Comparison of ENCODE assay signal across 13 mouse cellular contexts in genomic region chr13:90051735-90052134, GRCm38 (mm10). TPM values are rescaled to one million over a fixed set of nuclear protein-coding genes. Genes with fewer than 3 reads are reported as not detected.
A peak's percentile ranks its signal among the peaks of the same experiment; 100 is the strongest.
DNase-seq lines count a peak whose midpoint lies in the region; ATAC-seq and TF ChIP-seq lines count a peak whose summit lies in the region.
"Had no signal": no experiment of that assay in that cellular context is flagged by ENCODE, and none has a peak within 500 bp of the region (broad histone marks: within the 10 kb centered on the region; RNA-seq: fewer than 3 reads in every experiment).

No protein-coding gene starts in this region.

- H3K4me3 ChIP-seq in kidney, postnatal 0 days (replicated peaks; ENCODE audit: low read depth, low read length), result no peak overlapping the region
- H3K4me3 ChIP-seq: hindbrain, embryonic 12.5 days had no signal

- H3K9me3 ChIP-seq in kidney, postnatal 0 days (replicated peaks; ENCODE audit: low read length), result no peaks in the 10 kb centered on the region
- H3K9me3 ChIP-seq: hindbrain, embryonic 12.5 days had no signal

- H3K36me3 ChIP-seq in kidney, postnatal 0 days (ENCODE audit: insufficient read depth, low read length), result no peaks in the 10 kb centered on the region
- H3K36me3 ChIP-seq: hindbrain, embryonic 12.5 days had no signal

- H3K9ac ChIP-seq in kidney, postnatal 0 days (ENCODE audit: low read depth, low read length), result no peak overlapping the region
- H3K9ac ChIP-seq: hindbrain, embryonic 12.5 days had no signal

- no peak for DNase-seq in kidney, postnatal 0 days (ENCODE audit: low spot score)
- no peak for DNase-seq in kidney, postnatal 10 days
- peak; percentile 3 for DNase-seq in thymus, postnatal 0 days (ENCODE audit: low spot score)
- no peak for DNase-seq in thymus, postnatal 25 days
- peak; percentile 4 for DNase-seq in c-Kit-positive CD71-positive TER-119-positive erythroid progenitor cells, embryonic 14.5 days (ENCODE audit: low spot score)
- peak; percentile 8 for DNase-seq in thymus, postnatal 4 days
- no peak for DNase-seq in left cerebral cortex, postnatal 10 days (ENCODE audit: extremely low spot score in 1 of 2, low spot score in 2 of 2)
- no peak for DNase-seq in layer of hippocampus, postnatal 25 days (ENCODE audit: extremely low spot score in 1 of 2, low spot score in 1 of 2)
- DNase-seq: adrenal gland, postnatal 25 days; cerebellum, postnatal 36 days; gastrocnemius, postnatal 25 days; kidney, postnatal 14 days had no signal

- WGBS in kidney, postnatal 0 days, result 79% methylated on average over 6 of the region's 6 CpGs

- no peaks in the 10 kb centered on the region for H3K4me1 ChIP-seq in kidney, postnatal 0 days (replicated peaks; ENCODE audit: insufficient read depth, low read length)
- H3K4me1 ChIP-seq: hindbrain, embryonic 12.5 days had no signal

- TF ChIP-seq CTCF in kidney, postnatal 0 days (IDR thresholded peaks at IDR 0.05; ENCODE audit: low read depth), result peak; percentile 28; the same call in 1 of the 2 replicates

- intact Hi-C loops in left cerebral cortex, postnatal 10 days (cut with DNase I), result no loop called here

- no peaks in the 10 kb centered on the region for H3K27me3 ChIP-seq in kidney, postnatal 0 days (ENCODE audit: insufficient read depth, low read length)
- H3K27me3 ChIP-seq: hindbrain, embryonic 12.5 days had no signal

- no peak overlapping the region for H3K27ac ChIP-seq in kidney, postnatal 0 days
- H3K27ac ChIP-seq: hindbrain, embryonic 12.5 days had no signal

- H3K4me2 ChIP-seq in kidney, postnatal 0 days (ENCODE audit: low read length), result no peak overlapping the region
- H3K4me2 ChIP-seq: hindbrain, embryonic 12.5 days had no signal

- ATAC-seq in kidney, postnatal 0 days (replicated peaks; ENCODE audit: low FRiP score, low read depth), result no peak

RNA-seq across cellular contexts. Expression of gene Tmem167, which starts 37.2 kb away (rescaled TPM):
- 63.4 and 66.2 TPM in 2 replicates for polyA plus RNA-seq in kidney, postnatal 0 days (2015; fragmentation: Nextera tagmentation; extraction: Ambion mirVana)
- 53.1 and 55.3 TPM in 2 replicates for polyA plus RNA-seq in thymus, postnatal 0 days (2015; fragmentation: Nextera tagmentation; extraction: Ambion mirVana)
- total RNA-seq in left cerebral cortex, postnatal 10 days (2021), result 10 to 100 TPM; 32.0 to 32.9 TPM
- 10 to 100 TPM; 21.7 to 26.0 TPM for total RNA-seq in layer of hippocampus, postnatal 25 days (2021)

RNA-seq across cellular contexts. Expression of gene Xrcc4, which starts 37.7 kb away (rescaled TPM):
- 19.9 and 20.8 TPM in 2 replicates for polyA plus RNA-seq in kidney, postnatal 0 days (2015; fragmentation: Nextera tagmentation; extraction: Ambion mirVana)
- polyA plus RNA-seq in thymus, postnatal 0 days (2015; fragmentation: Nextera tagmentation; extraction: Ambion mirVana), result 23.2 and 23.5 TPM in 2 replicates
- 10 to 100 TPM; 14.8 to 15.0 TPM for total RNA-seq in left cerebral cortex, postnatal 10 days (2021)
- 10 to 100 TPM; 15.0 to 16.4 TPM for total RNA-seq in layer of hippocampus, postnatal 25 days (2021)

Comparison
In these comparisons a context has a peak if more than half of its experiments do, and no peak if none do; other contexts are left out.
1. DNase-seq: peak in thymus, postnatal 0 days (single experiment), c-Kit-positive CD71-positive TER-119-positive erythroid progenitor cells, embryonic 14.5 days (single experiment) and thymus, postnatal 4 days (single experiment); none in kidney, postnatal 0 days (single experiment), kidney, postnatal 10 days (single experiment), thymus, postnatal 25 days (single experiment), left cerebral cortex, postnatal 10 days (0 of 2) and layer of hippocampus, postnatal 25 days (0 of 2).